Mouse (Mus musculus) stomach, postnatal 0 days (tissue): ENCODE results near the gene Dlg1.

Source experiments
- CTCF ChIP-seq: IDR thresholded peaks from 2 replicates; pipeline ENCODE4 v1.5.1; 2016; ENCODE audit warnings: antibody characterized with exemption, low read depth, mild to moderate bottlenecking, moderate library complexity
- EP300 ChIP-seq: optimal IDR thresholded peaks from 2 replicates; pipeline ENCODE3; 2016; ENCODE audit warnings: antibody characterized with exemption

- TF ChIP-seq EP300 (no peak), CTCF (no peak)
These were observed 9.2 kb upstream of the Dlg1 start for GRCm38 (mm10) chr16:31654021-31654420.
